Comparison of ENCODE assay signal across 8 mouse cellular contexts in the genomic region with DNA sequence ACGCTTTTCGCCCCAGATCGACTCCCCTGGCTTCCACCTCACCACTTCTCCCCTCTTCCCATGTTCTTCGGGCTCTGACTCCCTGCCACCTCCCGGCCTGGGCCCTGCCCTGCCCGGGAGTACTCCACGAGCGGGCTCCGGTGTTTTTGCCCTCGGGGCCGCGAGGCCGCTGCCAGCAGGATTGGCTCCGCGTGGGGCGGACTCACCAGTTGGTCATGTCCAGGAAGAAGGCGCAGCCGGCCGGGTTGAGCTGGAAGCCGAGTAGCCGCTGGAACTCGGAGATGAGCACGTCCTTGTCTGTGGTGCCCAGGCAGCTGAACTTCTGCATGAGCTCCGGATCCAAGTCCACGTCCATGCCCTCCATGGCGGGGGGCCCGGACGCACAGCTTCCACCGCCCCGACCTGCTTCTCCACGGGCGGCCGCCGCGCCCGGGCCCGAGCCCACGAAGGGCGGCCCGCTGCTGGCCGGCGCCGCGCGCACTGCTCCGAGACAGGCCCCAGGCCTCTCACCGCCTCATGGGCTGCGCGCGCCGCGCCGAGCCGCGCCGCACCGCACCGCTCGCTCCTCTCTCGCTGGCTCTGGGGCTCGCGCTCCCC. TPM values are rescaled to one million over a fixed set of nuclear protein-coding genes. Genes with fewer than 3 reads are reported as not detected.
A peak's percentile ranks its signal among the peaks of the same experiment; 100 is the strongest.
DNase-seq lines count a peak whose midpoint lies in the region; ATAC-seq and TF ChIP-seq lines count a peak whose summit lies in the region.

No protein-coding gene starts in this region.

- H3K4me2 ChIP-seq in hindbrain, embryonic 14.5 days (replicated peaks) = peak overlapping the region; percentile 87

- H3K4me1 ChIP-seq in hindbrain, embryonic 14.5 days (replicated peaks; ENCODE audit: control insufficient read depth, insufficient read depth, low read length) = peaks cover 24% of the 10 kb centered on the region
- H3K4me1 ChIP-seq in small intestine, adult 2 months (ENCODE audit: control insufficient read depth, insufficient read depth, insufficient read length, low read length) = peaks cover 20% of the 10 kb centered on the region; the same call in 1 of the 2 replicates

- H3K9me3 ChIP-seq in hindbrain, embryonic 14.5 days (ENCODE audit: control insufficient read depth, low read length) = no peaks in the 10 kb centered on the region

- ATAC-seq in hindbrain, embryonic 14.5 days (ENCODE audit: low FRiP score) = peak; percentile 87
- peak; percentile 15 for ATAC-seq in megakaryocyte, adult 5-6 weeks (ENCODE audit: poor library complexity, severe bottlenecking)

- no peaks in the 10 kb centered on the region for H3K27me3 ChIP-seq in hindbrain, embryonic 14.5 days (ENCODE audit: control insufficient read depth, insufficient read depth, low read length)
- H3K27me3 ChIP-seq in small intestine, adult 2 months (ENCODE audit: control insufficient read depth, insufficient read depth, low read length) = no peaks in the 10 kb centered on the region

- peak overlapping the region; percentile 81 for H3K27ac ChIP-seq in hindbrain, embryonic 14.5 days
- peak overlapping the region; percentile 73 for H3K27ac ChIP-seq in left cerebral cortex, adult 2 months
- peak overlapping the region; percentile 69 for H3K27ac ChIP-seq in small intestine, adult 2 months (ENCODE audit: insufficient read depth, low read depth, low read length)

- no peak for TF ChIP-seq CTCF in left cerebral cortex, adult 2 months (IDR thresholded peaks at IDR 0.05)
- no peak for TF ChIP-seq CTCF in small intestine, adult 2 months (IDR thresholded peaks at IDR 0.05; ENCODE audit: extremely low read depth, insufficient read length, insufficient replicate concordance, low read depth, low read length)

- WGBS in hindbrain, embryonic 14.5 days = under 1% methylated on average over 52 of the region's 62 CpGs
- WGBS in small intestine, adult 2 months = under 1% methylated on average over 60 of the region's 62 CpGs

- intact Hi-C loops in left cerebral cortex, adult 2 months (cut with DNase I) = loop anchor here (1.0 kb wide), 1 partner anchor 20 kb away; no protein-coding TSS in a partner anchor

- peak overlapping the region; percentile 88 for H3K9ac ChIP-seq in hindbrain, embryonic 14.5 days

- peak; percentile 69 for DNase-seq in Muller cell, postnatal 12 days (ENCODE audit: inconsistent ontology term)
- DNase-seq in cerebellum, adult 11-12 months = peak; percentile 78
- peak; percentile 43 to 50 for DNase-seq in frontal cortex, postnatal 14 days (ENCODE audit: low spot score in 2 of 2)
- no peak for DNase-seq in hindbrain, embryonic 14.5 days (ENCODE audit: low spot score)
- DNase-seq in left cerebral cortex, adult 2 months (ENCODE audit: extremely low spot score in 1 of 2, low spot score in 2 of 2) = peak in 1 of 2 experiments; percentile 46
- DNase-seq in c-Kit-positive CD71-positive TER-119-positive erythroid progenitor cells, embryonic 14.5 days (ENCODE audit: low spot score) = no peak

- no peak for TF ChIP-seq POLR2A in small intestine, adult 2 months (IDR thresholded peaks at IDR 0.05; ENCODE audit: low read depth, low read length)

- H3K4me3 ChIP-seq in hindbrain, embryonic 14.5 days (replicated peaks; ENCODE audit: low read length) = peak overlapping the region; percentile 91
- peak overlapping the region; percentile 85 for H3K4me3 ChIP-seq in left cerebral cortex, adult 2 months
- H3K4me3 ChIP-seq in small intestine, adult 2 months (ENCODE audit: low read depth, low read length) = peak overlapping the region; percentile 79

- H3K36me3 ChIP-seq in hindbrain, embryonic 14.5 days (replicated peaks; ENCODE audit: control insufficient read depth, insufficient read depth) = no peaks in the 10 kb centered on the region
- H3K36me3 ChIP-seq in small intestine, adult 2 months (ENCODE audit: control insufficient read depth, insufficient read depth, low read length) = no peaks in the 10 kb centered on the region

RNA-seq across cellular contexts. Expression of a gene that starts 0.4 kb away (rescaled TPM):
- polyA plus RNA-seq in hindbrain, embryonic 14.5 days (2014; fragmentation: Nextera tagmentation; extraction: Ambion mirVana) = 11.1 and 12.2 TPM in 2 replicates
- 100 to 1,000 TPM; 219 to 228 TPM for total RNA-seq in left cerebral cortex, adult 2 months (2021)
- 40.4 and 43.6 TPM in 2 replicates for total RNA-seq in megakaryocyte, adult 5-6 weeks (2015)
- 60.4 and 72.7 TPM in 2 replicates for total RNA-seq in megakaryocyte, adult 5-6 weeks (2017)
- 45.6 and 89.6 TPM in 2 replicates for polyA plus RNA-seq in small intestine, adult 2 months (2012; rRNA removed)

RNA-seq across cellular contexts. Expression of a gene that starts 17.9 kb away (rescaled TPM):
- polyA plus RNA-seq in hindbrain, embryonic 14.5 days (2014; fragmentation: Nextera tagmentation; extraction: Ambion mirVana) = 202 and 223 TPM in 2 replicates
- 10 to 100 TPM; 43.4 to 49.8 TPM for total RNA-seq in left cerebral cortex, adult 2 months (2021)
- total RNA-seq in megakaryocyte, adult 5-6 weeks (2015) = 109 and 136 TPM in 2 replicates
- total RNA-seq in megakaryocyte, adult 5-6 weeks (2017) = 97.1 and 98.6 TPM in 2 replicates
- polyA plus RNA-seq in small intestine, adult 2 months (2012; rRNA removed) = 60.8 and 108 TPM in 2 replicates

RNA-seq across cellular contexts. Expression of a gene that starts 36.2 kb away (rescaled TPM):
- 8.2 and 8.9 TPM in 2 replicates for polyA plus RNA-seq in hindbrain, embryonic 14.5 days (2014; fragmentation: Nextera tagmentation; extraction: Ambion mirVana)
- total RNA-seq in left cerebral cortex, adult 2 months (2021) = 10 to 100 TPM; 20.3 to 20.8 TPM
- 2.6 and 3.5 TPM in 2 replicates for total RNA-seq in megakaryocyte, adult 5-6 weeks (2015)
- total RNA-seq in megakaryocyte, adult 5-6 weeks (2017) = 3.0 and 3.1 TPM in 2 replicates
- 1.8 TPM in 2 replicates for polyA plus RNA-seq in small intestine, adult 2 months (2012; rRNA removed)

Comparison
In these comparisons a context has a peak if more than half of its experiments do, and no peak if none do; other contexts are left out.
1. DNase-seq: peak in Muller cell, postnatal 12 days (single experiment), cerebellum, adult 11-12 months (single experiment) and frontal cortex, postnatal 14 days (2 of 2); none in hindbrain, embryonic 14.5 days (single experiment) and c-Kit-positive CD71-positive TER-119-positive erythroid progenitor cells, embryonic 14.5 days (single experiment).
2. RNA of a gene that starts 36.2 kb away (total RNA-seq): 20.3 to 20.8 TPM in left cerebral cortex, adult 2 months; 2.6 to 3.5 TPM in megakaryocyte, adult 5-6 weeks; every median in the first group is over 4 times any median in the second.
3. Peak in every context shown above with its lines, with median percentiles within 50 percentile points of each other: H3K27ac ChIP-seq and H3K4me3 ChIP-seq.